Mouse (Mus musculus) urinary bladder, postnatal 4 days (tissue): ENCODE measurements around the gene Gpr37l1.

ENCODE experiments used
- DNase-seq, 2 experiments: peaks; one replicate each; pipeline ENCODE4 v3.0.0; 2021 to 2022; ENCODE audit warnings: low spot score in 2 of 2

Gene Gpr37l1

DNA sequence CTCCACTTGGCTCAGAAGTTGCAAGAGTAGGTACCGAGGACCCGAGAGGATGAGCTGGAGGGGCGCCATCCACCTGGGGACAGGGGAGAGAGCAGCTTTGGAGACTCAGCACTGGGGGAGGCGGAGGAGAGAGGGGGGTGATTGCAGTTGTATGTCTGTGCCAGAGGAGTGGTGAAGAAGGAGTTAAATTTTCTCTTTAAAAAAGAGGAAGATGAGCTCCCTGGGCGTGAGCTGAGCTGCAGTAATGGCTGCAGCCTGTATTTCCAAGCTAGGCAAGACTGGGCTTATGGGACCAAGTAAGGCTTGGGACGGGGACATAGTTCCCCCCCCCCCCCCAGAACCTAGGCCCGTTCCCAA lies 19.8 kb downstream of the Gpr37l1 start:
- no peak for DNase-seq

DNA sequence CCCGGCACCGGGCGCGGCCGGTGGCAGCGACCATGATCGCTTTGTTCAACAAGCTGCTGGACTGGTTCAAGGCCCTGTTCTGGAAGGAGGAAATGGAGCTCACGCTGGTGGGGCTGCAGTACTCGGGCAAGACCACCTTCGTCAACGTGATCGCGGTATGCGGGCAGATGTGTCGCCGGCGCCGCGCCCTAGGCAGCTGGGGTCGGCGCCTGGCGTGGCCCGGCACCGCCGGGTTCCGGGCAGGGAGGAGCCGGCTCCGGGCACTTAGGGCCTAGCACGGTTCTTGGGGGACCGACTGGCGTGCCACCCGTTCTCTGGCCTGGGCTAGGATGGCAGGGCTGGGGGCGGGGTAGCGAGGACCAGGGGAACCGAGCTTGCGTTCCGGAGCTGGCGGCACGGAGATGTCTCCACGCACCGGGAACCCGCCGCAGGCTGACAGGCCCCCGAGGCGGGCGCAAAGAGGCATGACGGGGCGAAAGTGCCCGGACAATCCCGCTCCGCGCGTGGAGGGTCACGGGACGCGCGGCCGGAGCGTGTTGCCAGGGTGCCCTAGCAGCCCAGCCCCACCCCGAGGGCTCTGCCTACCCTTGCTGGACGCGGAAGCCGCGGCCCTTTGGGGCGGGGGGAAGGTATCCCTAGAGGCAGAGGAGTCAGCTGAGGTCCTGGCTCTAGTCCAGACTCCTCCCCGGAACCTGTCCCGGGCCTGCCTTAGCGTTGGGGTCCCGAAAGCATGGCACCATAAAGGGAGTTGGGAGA lies 20.4 kb downstream of the Gpr37l1 start:
- peak; percentile 84 to 85 for DNase-seq

- DNase-seq: peak; percentile 84 to 86
Observed at GRCm38 (mm10) chr1:135146077-135146945, 21.2 kb downstream of the Gpr37l1 start, which contains the start of gene Arl8a. TSS of gene Arl8a (plus strand) at chr1:135146824.

- DNase-seq: no peak
Observed at GRCm38 (mm10) chr1:135143940-135144339, 23.5 kb downstream of the Gpr37l1 start.

DNA sequence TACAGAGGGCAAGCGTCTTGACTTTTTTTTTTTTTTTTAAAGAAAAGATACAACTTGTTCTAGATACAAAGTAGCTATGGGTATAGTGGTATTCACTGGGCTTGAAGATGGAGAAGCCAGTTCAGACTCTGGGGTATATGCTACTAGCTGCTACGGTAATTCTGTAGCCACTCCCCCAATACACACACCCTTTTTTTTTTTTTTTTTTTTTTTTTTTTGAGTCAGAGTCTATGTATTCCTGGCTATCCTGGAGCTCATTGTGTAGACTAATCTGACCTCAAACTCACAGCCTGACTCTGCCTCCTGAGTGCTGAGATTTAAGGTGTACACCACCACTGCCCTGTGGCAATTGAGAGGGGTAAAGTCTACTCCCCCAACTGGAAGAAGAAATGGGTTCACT lies 25.0 kb downstream of the Gpr37l1 start:
- DNase-seq: no peak

- DNase-seq: no peak
Observed at GRCm38 (mm10) chr1:135139906-135140305, 27.6 kb downstream of the Gpr37l1 start.

- no peak for DNase-seq
Observed at GRCm38 (mm10) chr1:135136500-135136899, 31.0 kb downstream of the Gpr37l1 start.

- no peak for DNase-seq
Observed at GRCm38 (mm10) chr1:135135111-135135787, 32.2 kb downstream of the Gpr37l1 start.

- DNase-seq: no peak
Observed at GRCm38 (mm10) chr1:135133678-135134435, 33.6 kb downstream of the Gpr37l1 start.

DNA sequence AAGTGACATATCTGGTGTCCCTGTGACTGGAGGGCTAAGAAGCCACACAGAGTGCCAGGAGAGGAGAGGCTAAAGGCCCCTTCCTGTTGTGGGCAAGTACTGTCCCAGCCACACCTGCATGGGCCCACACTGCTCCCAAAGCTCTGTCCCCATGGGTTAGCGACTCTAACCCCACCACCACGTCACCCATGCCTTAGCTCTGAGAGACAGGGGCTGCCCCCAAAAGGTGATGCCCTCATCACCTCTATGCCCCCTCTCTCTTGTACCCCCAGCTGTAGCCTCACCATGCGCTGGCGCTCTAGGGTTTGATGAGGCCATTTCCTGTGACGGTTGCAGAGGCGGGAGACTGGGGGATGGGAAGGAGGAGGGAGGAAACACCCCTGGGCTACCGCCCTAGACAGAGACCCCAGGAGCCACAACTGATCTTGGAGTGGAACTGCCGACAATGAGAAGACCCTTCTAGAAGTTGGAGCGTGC lies 34.5 kb downstream of the Gpr37l1 start:
- no peak for DNase-seq

DNA sequence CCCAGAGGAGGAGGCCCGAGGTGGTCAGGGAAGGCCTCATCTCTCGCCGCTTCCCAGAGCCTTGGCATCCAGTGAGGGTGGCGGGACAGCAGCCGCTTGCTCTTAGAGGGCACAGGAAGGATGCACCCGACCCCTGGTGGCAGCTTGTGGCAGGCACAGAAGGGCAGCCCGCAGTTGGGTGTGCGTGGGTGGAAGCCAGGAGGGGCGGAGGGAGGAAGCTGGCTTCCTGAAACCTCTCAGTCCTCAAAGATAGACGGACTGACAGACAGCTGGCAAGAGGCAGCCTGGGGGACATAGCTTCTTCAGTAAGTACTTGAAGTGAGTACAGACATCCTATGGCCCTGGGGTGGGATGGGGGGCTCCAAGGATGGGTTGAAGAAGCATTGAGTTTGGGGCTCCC lies 35.0 kb downstream of the Gpr37l1 start, which contains the start of gene Ptpn7:
Gene Ptpn7, plus strand, starts transcription at position 228 of the 400 bp plus-strand sequence.
- peak; percentile 66 to 77 for DNase-seq

DNA sequence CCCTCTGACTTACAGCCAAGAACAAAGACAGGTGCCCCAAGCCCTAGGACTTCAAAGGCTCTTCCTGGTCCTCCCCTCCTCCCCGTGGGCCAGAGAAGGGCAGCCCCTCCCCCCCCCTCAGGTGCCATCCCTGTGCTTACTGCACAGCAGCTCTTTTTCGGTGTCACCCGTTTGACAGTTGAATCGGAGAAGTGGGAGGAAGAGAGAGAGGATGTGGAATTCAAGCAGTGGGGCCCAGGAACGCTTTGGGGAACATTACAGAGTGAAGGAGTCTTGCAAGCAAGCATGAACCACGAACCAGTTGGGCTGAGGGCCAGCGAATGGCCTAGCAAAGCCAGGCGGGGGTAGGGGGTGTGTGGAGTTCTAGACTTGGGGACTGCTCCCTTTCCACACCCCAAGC lies 35.9 kb downstream of the Gpr37l1 start:
- no peak for DNase-seq

- no peak for DNase-seq
Observed at GRCm38 (mm10) chr1:135131034-135131433, 36.4 kb downstream of the Gpr37l1 start.

GRCm38 (mm10) chr1:135130376-135131018 lies 37.0 kb downstream of the Gpr37l1 start:
- DNase-seq: no peak

DNA sequence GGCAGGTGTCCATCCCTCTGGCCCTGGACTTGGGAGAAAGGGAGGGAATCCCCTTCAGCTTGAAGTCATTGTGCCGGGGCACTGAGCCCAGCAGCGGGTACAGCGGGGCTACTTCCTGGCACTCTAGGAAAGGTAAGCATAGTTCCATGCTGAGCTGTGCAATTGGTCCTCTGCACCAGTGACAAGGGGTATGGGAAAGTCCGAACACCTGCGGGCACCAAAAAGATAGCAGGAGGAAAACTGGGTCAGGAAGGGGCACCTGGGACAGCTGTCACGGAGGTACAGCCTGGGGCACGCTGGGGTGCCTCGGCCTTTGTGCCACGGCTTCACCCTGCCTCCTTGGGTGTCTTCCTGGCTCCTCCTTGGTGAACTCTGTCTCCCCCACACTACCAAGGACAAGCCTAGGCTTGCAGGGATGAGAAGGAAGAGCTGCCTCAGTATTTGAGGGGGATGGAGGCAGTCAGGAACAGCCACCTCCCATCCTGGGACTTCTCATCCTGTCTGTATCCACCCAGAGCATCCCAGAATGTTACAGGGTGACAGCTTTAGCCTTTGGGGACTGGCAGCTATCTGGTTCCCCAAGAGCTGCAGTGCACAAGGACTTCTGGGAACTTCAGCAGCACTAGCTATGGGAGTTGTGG lies 37.8 kb downstream of the Gpr37l1 start:
- DNase-seq: no peak

DNA sequence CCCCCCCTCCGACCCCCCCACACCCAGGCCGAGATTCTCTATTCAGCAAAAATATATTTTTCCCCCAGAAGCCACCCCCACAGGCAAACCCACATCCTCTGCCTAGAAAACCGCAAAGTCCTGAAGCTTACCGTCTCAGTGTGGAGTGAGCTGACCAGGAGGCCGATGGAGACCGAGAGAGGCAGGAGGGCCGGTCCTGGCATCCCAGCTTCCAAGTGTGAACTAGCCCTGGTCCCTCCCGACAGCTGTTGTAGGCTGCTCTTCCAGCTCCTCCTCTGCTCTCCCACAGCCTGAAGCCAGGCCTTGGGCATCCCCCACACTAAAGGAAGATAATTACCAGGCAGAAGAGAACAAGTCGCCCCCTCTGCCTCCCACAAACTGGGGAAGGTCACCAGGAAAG lies 38.5 kb downstream of the Gpr37l1 start:
- no peak for DNase-seq

- no peak for DNase-seq
Observed at GRCm38 (mm10) chr1:135128011-135128441, 39.5 kb downstream of the Gpr37l1 start.

DNA sequence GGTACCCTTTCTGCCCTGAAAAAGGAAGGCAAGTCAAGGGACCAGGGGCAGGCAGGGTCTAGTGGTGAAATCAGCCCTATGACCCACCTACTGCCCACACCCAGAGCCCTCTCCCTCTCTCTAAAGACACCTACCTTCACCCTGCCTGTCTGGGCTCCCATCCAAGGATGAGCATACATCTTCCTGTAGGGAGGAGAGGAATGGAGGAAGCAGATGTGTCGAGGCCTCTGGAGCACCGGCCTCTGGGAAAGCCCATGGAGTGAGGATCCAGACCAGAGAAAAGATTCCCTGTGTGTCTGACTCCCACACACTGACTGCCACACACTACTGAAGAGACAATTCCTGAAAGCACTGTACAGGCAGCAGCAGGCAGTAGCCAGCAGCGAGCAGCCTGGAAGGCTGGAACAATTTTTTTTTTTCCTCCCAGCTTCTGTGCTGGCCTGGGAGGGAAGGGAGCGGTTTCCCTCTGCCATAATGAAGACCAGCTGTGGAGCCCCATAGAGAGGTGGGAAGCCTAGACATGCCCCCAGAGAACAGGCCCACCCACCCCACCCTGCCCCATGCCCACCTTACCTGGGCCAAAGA lies 40.9 kb downstream of the Gpr37l1 start:
- DNase-seq: no peak

- DNase-seq: no peak
Observed at GRCm38 (mm10) chr1:135125990-135126389, 41.5 kb downstream of the Gpr37l1 start.
